Mouse (Mus musculus): ENCODE results near the gene Unc50. TPM values are rescaled to one million over a fixed set of nuclear protein-coding genes. Genes with fewer than 3 reads are reported as not detected.

Gene Unc50
- polyA plus RNA-seq, 1 experiment from 2014 or later, result 118 TPM

GRCm38 (mm10) chr1:37457546-37457945 lies 27.6 kb downstream of the Unc50 start:
- WGBS, result 93% methylated on average over 7 of the region's 7 CpGs
- Histone ChIP-seq H3K9ac (replicated peaks) (no peak overlapping the region), H3K9me3 (replicated peaks) (no peaks in the 10 kb centered on the region)

GRCm38 (mm10) chr1:37464878-37465452 lies 35.0 kb downstream of the Unc50 start:
- Histone ChIP-seq H3K9ac (replicated peaks) (no peak overlapping the region), H3K36me3 (peaks cover 2% of the 10 kb centered on the region), H3K9me3 (replicated peaks) (no peaks in the 10 kb centered on the region), H3K27me3 (replicated peaks) (no peaks in the 10 kb centered on the region), H3K27ac (replicated peaks) (no peak overlapping the region), H3K4me1 (no peaks in the 10 kb centered on the region), H3K4me2 (no peak overlapping the region), H3K4me3 (replicated peaks) (no peak overlapping the region)
- 90% methylated on average over 10 of the region's 10 CpGs for WGBS
- no peak for ATAC-seq (ENCODE audit: low FRiP score)

More at GRCm38 (mm10) chr1:37457546-37457945, 27.6 kb downstream of the Unc50 start:
- no peaks in the 10 kb centered on the region for H3K4me1 ChIP-seq
- peaks cover 2% of the 10 kb centered on the region for H3K36me3 ChIP-seq
- no peak for ATAC-seq (ENCODE audit: low FRiP score)
- no peaks in the 10 kb centered on the region for H3K27me3 ChIP-seq (replicated peaks)
- H3K4me2 ChIP-seq, result no peak overlapping the region
- H3K27ac ChIP-seq (replicated peaks), result no peak overlapping the region
- H3K4me3 ChIP-seq (replicated peaks), result no peak overlapping the region

- Histone ChIP-seq H3K4me2 (no peak overlapping the region), H3K27ac (replicated peaks) (no peak overlapping the region), H3K4me3 (replicated peaks) (no peak overlapping the region), H3K36me3 (peaks cover 2% of the 10 kb centered on the region), H3K27me3 (replicated peaks) (no peaks in the 10 kb centered on the region), H3K4me1 (no peaks in the 10 kb centered on the region), H3K9me3 (replicated peaks) (no peaks in the 10 kb centered on the region), H3K9ac (replicated peaks) (no peak overlapping the region)
- WGBS, result 89% methylated on average over 3 of the region's 3 CpGs
- no peak for ATAC-seq (ENCODE audit: low FRiP score)
These were observed 36.5 kb downstream of the Unc50 start for GRCm38 (mm10) chr1:37466322-37466995.

- no peak for ATAC-seq (ENCODE audit: low FRiP score)
- WGBS, result 83% methylated on average over 4 of the region's 4 CpGs
These were observed 37.9 kb downstream of the Unc50 start for GRCm38 (mm10) chr1:37467806-37468205.

GRCm38 (mm10) chr1:37469007-37469406 lies 39.1 kb downstream of the Unc50 start:
- no peaks in the 10 kb centered on the region for H3K4me1 ChIP-seq
- 95% methylated on average over 5 of the region's 5 CpGs for WGBS
- no peak for ATAC-seq (ENCODE audit: low FRiP score)
- H3K36me3 ChIP-seq, result no peaks in the 10 kb centered on the region
- H3K4me3 ChIP-seq (replicated peaks), result no peak overlapping the region
- H3K27me3 ChIP-seq (replicated peaks), result no peaks in the 10 kb centered on the region
- H3K9me3 ChIP-seq (replicated peaks), result no peaks in the 10 kb centered on the region
- H3K9ac ChIP-seq (replicated peaks), result no peak overlapping the region
- no peak overlapping the region for H3K4me2 ChIP-seq
- no peak overlapping the region for H3K27ac ChIP-seq (replicated peaks)

More at GRCm38 (mm10) chr1:37467806-37468205, 37.9 kb downstream of the Unc50 start:
- Histone ChIP-seq H3K4me3 (replicated peaks) (no peak overlapping the region), H3K9me3 (replicated peaks) (no peaks in the 10 kb centered on the region), H3K4me2 (no peak overlapping the region), H3K36me3 (no peaks in the 10 kb centered on the region), H3K27ac (replicated peaks) (no peak overlapping the region), H3K4me1 (no peaks in the 10 kb centered on the region), H3K9ac (replicated peaks) (no peak overlapping the region), H3K27me3 (replicated peaks) (no peaks in the 10 kb centered on the region)

GRCm38 (mm10) chr1:37471179-37472148 lies 41.5 kb downstream of the Unc50 start:
- no peaks in the 10 kb centered on the region for H3K36me3 ChIP-seq
- H3K4me2 ChIP-seq, result no peak overlapping the region
- H3K9ac ChIP-seq (replicated peaks), result no peak overlapping the region
- H3K4me1 ChIP-seq, result no peaks in the 10 kb centered on the region
- no peak for ATAC-seq (ENCODE audit: low FRiP score)
- H3K9me3 ChIP-seq (replicated peaks), result no peaks in the 10 kb centered on the region
- H3K27me3 ChIP-seq (replicated peaks), result no peaks in the 10 kb centered on the region
- 84% methylated on average over 6 of the region's 6 CpGs for WGBS
- H3K4me3 ChIP-seq (replicated peaks), result no peak overlapping the region
- no peak overlapping the region for H3K27ac ChIP-seq (replicated peaks)

GRCm38 (mm10) chr1:37473251-37473650 lies 43.3 kb downstream of the Unc50 start:
- ATAC-seq (ENCODE audit: low FRiP score), result no peak
- no peak overlapping the region for H3K4me2 ChIP-seq
- no peaks in the 10 kb centered on the region for H3K27me3 ChIP-seq (replicated peaks)
- 88% methylated on average over 10 of the region's 10 CpGs for WGBS
- no peak overlapping the region for H3K27ac ChIP-seq (replicated peaks)
- no peaks in the 10 kb centered on the region for H3K9me3 ChIP-seq (replicated peaks)
- no peak overlapping the region for H3K4me3 ChIP-seq (replicated peaks)
- H3K9ac ChIP-seq (replicated peaks), result no peak overlapping the region
- no peaks in the 10 kb centered on the region for H3K36me3 ChIP-seq
- H3K4me1 ChIP-seq, result no peaks in the 10 kb centered on the region

GRCm38 (mm10) chr1:37474046-37474445 lies 44.1 kb downstream of the Unc50 start:
- 82% methylated on average over 8 of the region's 8 CpGs for WGBS
- H3K4me2 ChIP-seq, result no peak overlapping the region
- H3K27ac ChIP-seq (replicated peaks), result no peak overlapping the region
- no peaks in the 10 kb centered on the region for H3K27me3 ChIP-seq (replicated peaks)
- no peaks in the 10 kb centered on the region for H3K9me3 ChIP-seq (replicated peaks)
- H3K9ac ChIP-seq (replicated peaks), result no peak overlapping the region
- no peaks in the 10 kb centered on the region for H3K36me3 ChIP-seq
- no peaks in the 10 kb centered on the region for H3K4me1 ChIP-seq
- ATAC-seq (ENCODE audit: low FRiP score), result no peak
- H3K4me3 ChIP-seq (replicated peaks), result no peak overlapping the region

- no peaks in the 10 kb centered on the region for H3K27me3 ChIP-seq (replicated peaks)
- H3K4me3 ChIP-seq (replicated peaks), result no peak overlapping the region
- H3K27ac ChIP-seq (replicated peaks), result no peak overlapping the region
- no peak overlapping the region for H3K4me2 ChIP-seq
- H3K9ac ChIP-seq (replicated peaks), result no peak overlapping the region
- H3K4me1 ChIP-seq, result no peaks in the 10 kb centered on the region
- no peaks in the 10 kb centered on the region for H3K36me3 ChIP-seq
- ATAC-seq (ENCODE audit: low FRiP score), result no peak
- no peaks in the 10 kb centered on the region for H3K9me3 ChIP-seq (replicated peaks)
- 89% methylated on average over 6 of the region's 6 CpGs for WGBS
These were observed 44.8 kb downstream of the Unc50 start for GRCm38 (mm10) chr1:37474634-37475190.

- WGBS, result 96% methylated on average over 3 of the region's 3 CpGs
- Histone ChIP-seq H3K9me3 (replicated peaks) (no peaks in the 10 kb centered on the region), H3K4me1 (no peaks in the 10 kb centered on the region), H3K4me3 (replicated peaks) (no peak overlapping the region), H3K27me3 (replicated peaks) (no peaks in the 10 kb centered on the region), H3K36me3 (no peaks in the 10 kb centered on the region), H3K4me2 (no peak overlapping the region), H3K27ac (replicated peaks) (no peak overlapping the region), H3K9ac (replicated peaks) (no peak overlapping the region)
- ATAC-seq (ENCODE audit: low FRiP score), result no peak
These were observed 45.4 kb downstream of the Unc50 start for GRCm38 (mm10) chr1:37475312-37475711.

GRCm38 (mm10) chr1:37477250-37477649 lies 47.3 kb downstream of the Unc50 start:
- Histone ChIP-seq H3K27me3 (replicated peaks) (no peaks in the 10 kb centered on the region), H3K9me3 (replicated peaks) (no peaks in the 10 kb centered on the region), H3K4me3 (replicated peaks) (no peak overlapping the region), H3K4me1 (no peaks in the 10 kb centered on the region), H3K9ac (replicated peaks) (no peak overlapping the region), H3K36me3 (peaks cover 3% of the 10 kb centered on the region; the same call in 1 of the 2 replicates), H3K4me2 (no peak overlapping the region), H3K27ac (replicated peaks) (no peak overlapping the region)
- 93% methylated on average over 5 of the region's 5 CpGs for WGBS
- ATAC-seq (ENCODE audit: low FRiP score), result no peak

Measured in neural tube, embryonic 15.5 days (tissue).